Mouse (Mus musculus) MEL (cell line): ENCODE measurements around the gene Lnpk. TPM values are rescaled to one million over a fixed set of nuclear protein-coding genes. Genes with fewer than 3 reads are reported as not detected.

Source experiments
- DNase-seq: peaks from one replicate; pipeline ENCODE4 v3.0.0; 2011; ENCODE audit warnings: low read depth, low spot score
- H3K27ac ChIP-seq: 2 replicates; pipeline ENCODE4 v1.5.1; 2012; ENCODE audit warnings: low read depth, mild to moderate bottlenecking, control low read depth, low read length, moderate library complexity; ENCODE audit not compliant: control insufficient read depth
- H3K27me3 ChIP-seq, 2 experiments: fragments of 150-350 bp in 1 of 2; sonication (generic) in 1 of 2; 2 replicates each; pipeline ENCODE4 v1.6.1; 2012; ENCODE audit warnings: low read length in 2 of 2, mild to moderate bottlenecking in 2 of 2, improper control_type of control experiment in 1 of 2, moderate library complexity in 1 of 2; ENCODE audit not compliant: insufficient read depth in 2 of 2, control insufficient read depth in 1 of 2
- H3K36me3 ChIP-seq, 2 experiments: 2 replicates each; pipeline ENCODE4 v1.6.1; 2012 to 2014; ENCODE audit warnings: low read length in 2 of 2, improper control_type of control experiment in 1 of 2, inconsistent platforms in 1 of 2, mild to moderate bottlenecking in 1 of 2; ENCODE audit not compliant: insufficient read depth in 2 of 2, control insufficient read depth in 1 of 2
- H3K4me1 ChIP-seq, 2 experiments: fragments of 150-350 bp in 1 of 2; sonication (generic) in 1 of 2; 2 replicates each; pipeline ENCODE4 v1.6.1; 2012; ENCODE audit warnings: low read length in 2 of 2, improper control_type of control experiment in 1 of 2, mild to moderate bottlenecking in 1 of 2; ENCODE audit not compliant: insufficient read depth in 2 of 2, control insufficient read depth in 1 of 2
- H3K4me3 ChIP-seq, 2 experiments: fragments of 150-350 bp in 1 of 2; sonication (generic) in 1 of 2; 2 replicates each; pipeline ENCODE4 v1.5.1; 2012; ENCODE audit warnings: low read depth in 2 of 2, low read length in 2 of 2, mild to moderate bottlenecking in 2 of 2, moderate library complexity in 2 of 2, control low read depth in 1 of 2, improper control_type of control experiment in 1 of 2; ENCODE audit not compliant: control insufficient read depth in 1 of 2, insufficient read depth in 1 of 2
- H3K79me2 ChIP-seq: 2 replicates; pipeline ENCODE4 v1.6.1; 2012; ENCODE audit warnings: mild to moderate bottlenecking, low read length, moderate library complexity; ENCODE audit not compliant: control insufficient read depth, poor library complexity, insufficient read depth
- H3K9ac ChIP-seq: 2 replicates; pipeline ENCODE4 v1.6.1; 2012; ENCODE audit warnings: low read depth, mild to moderate bottlenecking, control low read depth, low read length, moderate library complexity; ENCODE audit not compliant: control insufficient read depth, poor library complexity, severe bottlenecking
- H3K9me3 ChIP-seq: fragments of 150-350 bp; sonication (generic); replicated peaks from 2 replicates; pipeline ENCODE4 v1.6.1; 2012; ENCODE audit warnings: mild to moderate bottlenecking, low read length, improper control_type of control experiment, moderate library complexity; ENCODE audit not compliant: insufficient read depth
- CTCF ChIP-seq, 3 experiments: IDR thresholded peaks in 2 of 3; conservative IDR thresholded peaks in 1 of 3; 2 replicates each; pipeline ENCODE4 v1.5.1; 2011 to 2012; ENCODE audit warnings: low read length in 3 of 3, low read depth in 2 of 3, mild to moderate bottlenecking in 2 of 3, improper control_type of control experiment in 1 of 3, inconsistent platforms in 1 of 3, mixed read lengths in 1 of 3, moderate library complexity in 1 of 3; ENCODE audit not compliant: control insufficient read depth in 1 of 3, insufficient read depth in 1 of 3, poor library complexity in 1 of 3, severe bottlenecking in 1 of 3
- ELF1 ChIP-seq: IDR thresholded peaks from 2 replicates; pipeline ENCODE4 v1.6.1; 2014; ENCODE audit warnings: low read depth, mild to moderate bottlenecking, inconsistent platforms, low read length, improper control_type of control experiment, moderate library complexity
- EP300 ChIP-seq, 2 experiments: IDR thresholded peaks; 2 replicates each; pipeline ENCODE4 v1.6.1; 2011; ENCODE audit warnings: improper control_type of control experiment in 2 of 2, low read length in 2 of 2, low read depth in 1 of 2, mild to moderate bottlenecking in 1 of 2
- ETS1 ChIP-seq: IDR thresholded peaks from 2 replicates; pipeline ENCODE4 v1.6.1; 2012; ENCODE audit warnings: low read depth, mild to moderate bottlenecking, inconsistent platforms, low read length, improper control_type of control experiment, moderate library complexity
- GABPA ChIP-seq: IDR thresholded peaks from 2 replicates; pipeline ENCODE4 v1.6.1; 2012; ENCODE audit warnings: low read depth, mild to moderate bottlenecking, inconsistent platforms, low read length, improper control_type of control experiment, moderate library complexity
- GATA1 ChIP-seq: IDR thresholded peaks from 2 replicates; pipeline ENCODE4 v1.6.1; 2011; ENCODE audit warnings: low read depth, low read length, improper control_type of control experiment
- HCFC1 ChIP-seq: IDR thresholded peaks from 2 replicates; pipeline ENCODE4 v1.6.1; 2012; ENCODE audit warnings: low read depth, mild to moderate bottlenecking, inconsistent platforms, low read length, improper control_type of control experiment, moderate library complexity
- KAT2A ChIP-seq: conservative IDR thresholded peaks from 2 replicates; pipeline ENCODE4 v1.6.1; 2012; ENCODE audit warnings: low read depth, low read length, improper control_type of control experiment, inconsistent platforms
- MAX ChIP-seq: IDR thresholded peaks from 2 replicates; pipeline ENCODE4 v1.6.1; 2011; ENCODE audit warnings: low read length, improper control_type of control experiment
- MAZ ChIP-seq: IDR thresholded peaks from 2 replicates; pipeline ENCODE4 v1.6.1; 2012; ENCODE audit warnings: low read depth, mild to moderate bottlenecking, inconsistent platforms, low read length, improper control_type of control experiment
- MYC ChIP-seq: IDR thresholded peaks from 2 replicates; pipeline ENCODE4 v1.6.1; 2011; ENCODE audit warnings: low read depth, mild to moderate bottlenecking, low read length, improper control_type of control experiment, moderate library complexity
- NRF1 ChIP-seq: IDR thresholded peaks from 2 replicates; pipeline ENCODE4 v1.6.1; 2014; ENCODE audit warnings: low read depth, mild to moderate bottlenecking, inconsistent platforms, low read length, improper control_type of control experiment, moderate library complexity; ENCODE audit not compliant: poor library complexity, insufficient read depth, severe bottlenecking
- POLR2AphosphoS5 ChIP-seq: IDR thresholded peaks from 2 replicates; pipeline ENCODE4 v1.6.1; 2012; ENCODE audit warnings: low read depth, borderline replicate concordance, mild to moderate bottlenecking, inconsistent platforms, low read length, moderate library complexity, mixed read lengths
- RAD21 ChIP-seq: IDR thresholded peaks from 2 replicates; pipeline ENCODE4 v1.6.1; 2011; ENCODE audit warnings: mild to moderate bottlenecking, low read depth, low read length, improper control_type of control experiment
- SIN3A ChIP-seq: IDR thresholded peaks from 2 replicates; pipeline ENCODE4 v1.6.1; 2012; ENCODE audit warnings: low read length, improper control_type of control experiment, inconsistent platforms
- TAL1 ChIP-seq: IDR thresholded peaks from 2 replicates; pipeline ENCODE4 v1.6.1; 2012; ENCODE audit warnings: mild to moderate bottlenecking, inconsistent platforms, low read length, moderate library complexity, mixed read lengths
- TBP ChIP-seq: IDR thresholded peaks from 2 replicates; pipeline ENCODE4 v1.8.0; 2011; ENCODE audit warnings: low read depth, low read length, improper control_type of control experiment
- TCF12 ChIP-seq: IDR thresholded peaks from 2 replicates; pipeline ENCODE4 v1.6.1; 2014; ENCODE audit warnings: low read depth, mild to moderate bottlenecking, inconsistent platforms, low read length, improper control_type of control experiment, moderate library complexity
- USF1 ChIP-seq: IDR thresholded peaks from 2 replicates; pipeline ENCODE4 v1.6.1; 2014; ENCODE audit warnings: low read depth, mild to moderate bottlenecking, inconsistent platforms, low read length, improper control_type of control experiment, moderate library complexity
- USF2 ChIP-seq, 2 experiments: IDR thresholded peaks; 2 replicates each; pipeline ENCODE4 v1.6.1; 2011 to 2012; ENCODE audit warnings: improper control_type of control experiment in 2 of 2, low read length in 2 of 2, borderline replicate concordance in 1 of 2, inconsistent platforms in 1 of 2, low read depth in 1 of 2, mild to moderate bottlenecking in 1 of 2; ENCODE audit not compliant: insufficient read depth in 1 of 2
- ZMIZ1 ChIP-seq: IDR thresholded peaks from 2 replicates; pipeline ENCODE4 v1.6.1; 2012; ENCODE audit warnings: low read depth, mild to moderate bottlenecking, inconsistent platforms, low read length, improper control_type of control experiment, moderate library complexity
- ZNF384 ChIP-seq: IDR thresholded peaks from 2 replicates; pipeline ENCODE4 v1.6.1; 2012; ENCODE audit warnings: low read depth, mild to moderate bottlenecking, inconsistent platforms, low read length, improper control_type of control experiment
- polyA plus RNA-seq, 2 experiments: library from polyadenylated mRNA; stranded (reverse) in 1 of 2; unstranded in 1 of 2; fragments of >175 nt in 1 of 2; fragments of >200 nt in 1 of 2; gene quantifications; 2 replicates each; pipeline versions ENCODE4 v1.2.1 to v1.2.4; 2012; ENCODE audit warnings: low replicate concordance in 2 of 2, low read depth in 1 of 2; ENCODE audit not compliant: insufficient read length in 2 of 2, insufficient read depth in 1 of 2, missing spikeins in 1 of 2
- total RNA-seq: library from RNA; depleted of rRNA; stranded (reverse); fragments of 300-350 nt; gene quantifications from 2 replicates; pipeline ENCODE4 v1.2.3, GENCODE M21; 2012

Lnpk gene
- total and polyA plus RNA-seq, 3 experiments, result 35.5 to 36.1 TPM; not detected in 1

GRCm38 (mm10) chr2:74500307-74500706, 78.9 kb downstream of the Lnpk start:
- no peaks in the 10 kb centered on the region for H3K79me2 ChIP-seq
- no peak overlapping the region for H3K27ac ChIP-seq
- TF ChIP-seq KAT2A (no peak), TCF12 (peak; percentile 19; the same call in 1 of the 2 replicates), USF2 (IDR thresholded peaks at IDR 0.05; ENCODE audit: borderline replicate concordance in 1 of 2, insufficient read depth in 1 of 2, low read depth in 1 of 2, low read length in 2 of 2) (no peak), EP300 (IDR thresholded peaks at IDR 0.05; ENCODE audit: low read depth in 1 of 2, low read length in 2 of 2) (peak; percentile 26 to 49; a peak in 3 of 4 replicates), GATA1 (peak; percentile 30; the same call in 1 of the 2 replicates), ETS1 (0 out of 2 replicates have a peak, but pooled peaks have one; percentile 24)
- 0 out of 4 replicates have a peak overlapping the region, but pooled peaks of 1 of the 2 experiments have one; percentile 31 for H3K4me3 ChIP-seq
- H3K27me3 ChIP-seq, result no peaks in the 10 kb centered on the region
- H3K36me3 ChIP-seq, result peaks cover 0 to 2% of the 10 kb centered on the region in 2 experiments; a peak in 1 of 4 replicates
- H3K9ac ChIP-seq, result no peak overlapping the region
- H3K9me3 ChIP-seq, result no peaks in the 10 kb centered on the region
- DNase-seq, result peak; percentile 55
- H3K4me1 ChIP-seq, result no peaks in the 10 kb centered on the region; a peak in 1 of 4 replicates

GRCm38 (mm10) chr2:74497851-74498250, 81.4 kb downstream of the Lnpk start:
- H3K27ac ChIP-seq, result no peak overlapping the region
- no peaks in the 10 kb centered on the region; a peak in 1 of 4 replicates for H3K4me1 ChIP-seq
- H3K9me3 ChIP-seq, result no peaks in the 10 kb centered on the region
- H3K9ac ChIP-seq, result no peak overlapping the region
- DNase-seq, result no peak
- H3K79me2 ChIP-seq, result no peaks in the 10 kb centered on the region
- TF ChIP-seq TCF12, result no peak
- TF ChIP-seq ETS1, result no peak
- no peak for TF ChIP-seq CTCF (IDR thresholded peaks at IDR 0.05 in 2 of 3, conservative IDR thresholded peaks at IDR 0.05 in 1 of 3; ENCODE audit: control insufficient read depth in 1 of 3, insufficient read depth in 1 of 3, low read depth in 2 of 3, low read length in 3 of 3, poor library complexity in 1 of 3, severe bottlenecking in 1 of 3)
- no peak for TF ChIP-seq HCFC1
- TF ChIP-seq ZMIZ1, result no peak
- no peak for TF ChIP-seq SIN3A
- TF ChIP-seq GABPA, result no peak
- TF ChIP-seq NRF1, result no peak
- no peak for TF ChIP-seq ELF1
- no peak for TF ChIP-seq MYC
- TF ChIP-seq USF1, result no peak
- TF ChIP-seq MAX, result no peak
- no peak for TF ChIP-seq TAL1
- no peak for TF ChIP-seq TBP
- no peak for TF ChIP-seq ZNF384
- no peak for TF ChIP-seq MAZ
- TF ChIP-seq GATA1, result no peak
- TF ChIP-seq POLR2AphosphoS5, result no peak
- TF ChIP-seq RAD21, result no peak
- peaks cover 0 to 2% of the 10 kb centered on the region in 2 experiments; a peak in 1 of 4 replicates for H3K36me3 ChIP-seq
- H3K4me3 ChIP-seq, result no peak overlapping the region
- no peaks in the 10 kb centered on the region; a peak in 2 of 4 replicates for H3K27me3 ChIP-seq
